Comparison of ENCODE assay signal across 26 mouse cellular contexts in genomic region chrX:60075359-60075758, GRCm38 (mm10).
DNase-seq lines count a peak whose midpoint lies in the region; ATAC-seq and TF ChIP-seq lines count a peak whose summit lies in the region.
"Had no signal": no experiment of that assay in that cellular context is flagged by ENCODE, and none has a peak within 500 bp of the region (broad histone marks: within the 10 kb centered on the region; RNA-seq: fewer than 3 reads in every experiment).

No protein-coding gene starts in this region.

- H3K9ac ChIP-seq in forebrain, embryonic 12.5 days = no peak overlapping the region
- no peak overlapping the region for H3K9ac ChIP-seq in forebrain, embryonic 11.5 days (ENCODE audit: low read length)
- no peak overlapping the region for H3K9ac ChIP-seq in forebrain, postnatal 0 days
- H3K9ac ChIP-seq in forebrain, embryonic 15.5 days (replicated peaks) = no peak overlapping the region
- H3K9ac ChIP-seq: heart, embryonic 13.5 days; hindbrain, embryonic 14.5 days had no signal

- H3K27me3 ChIP-seq in forebrain, embryonic 12.5 days = no peaks in the 10 kb centered on the region
- H3K27me3 ChIP-seq in forebrain, embryonic 11.5 days (ENCODE audit: control insufficient read depth, insufficient read depth, low read length) = no peaks in the 10 kb centered on the region
- no peaks in the 10 kb centered on the region for H3K27me3 ChIP-seq in forebrain, postnatal 0 days (ENCODE audit: insufficient read depth, low read length)
- no peaks in the 10 kb centered on the region for H3K27me3 ChIP-seq in forebrain, embryonic 15.5 days
- H3K27me3 ChIP-seq: heart, embryonic 13.5 days had no signal

- DNase-seq in forebrain, embryonic 11.5 days (ENCODE audit: low spot score) = no peak
- peak; percentile 4 for DNase-seq in forebrain, postnatal 0 days
- peak; percentile 52 for DNase-seq in Muller cell, postnatal 12 days (ENCODE audit: inconsistent ontology term)
- peak; percentile 40 for DNase-seq in retina, embryonic 14.5 days (ENCODE audit: low spot score)
- no peak for DNase-seq in frontal cortex, postnatal 36 days (ENCODE audit: low spot score in 2 of 2)
- no peak for DNase-seq in kidney, postnatal 10 days
- DNase-seq: adrenal gland, postnatal 10 days; adrenal gland, postnatal 36 days; cerebellum, adult 11-12 months; cerebellum, adult 8-10 months; cerebellum, postnatal 10 days; cerebellum, postnatal 36 days; gastrocnemius, postnatal 10 days; gastrocnemius, postnatal 36 days; heart, adult 2 months; heart, postnatal 14 days; heart, postnatal 4 days had no signal

- no peak for TF ChIP-seq CTCF in forebrain, postnatal 0 days (IDR thresholded peaks at IDR 0.05; ENCODE audit: low read depth)

- no peaks in the 10 kb centered on the region for H3K9me3 ChIP-seq in forebrain, embryonic 12.5 days
- H3K9me3 ChIP-seq in forebrain, embryonic 11.5 days (ENCODE audit: control insufficient read depth, low read length) = no peaks in the 10 kb centered on the region
- H3K9me3 ChIP-seq in forebrain, postnatal 0 days (ENCODE audit: low read length) = no peaks in the 10 kb centered on the region
- no peaks in the 10 kb centered on the region for H3K9me3 ChIP-seq in forebrain, embryonic 15.5 days
- H3K9me3 ChIP-seq: heart, embryonic 10.5 days; heart, embryonic 13.5 days had no signal

- 45% methylated on average over 1 of the region's 1 CpGs for WGBS in forebrain, embryonic 12.5 days
- 53% methylated on average over 1 of the region's 1 CpGs for WGBS in forebrain, embryonic 11.5 days
- WGBS in forebrain, postnatal 0 days = 53% methylated on average over 1 of the region's 1 CpGs
- WGBS in forebrain, embryonic 15.5 days = 39% methylated on average over 1 of the region's 1 CpGs

- H3K27ac ChIP-seq in forebrain, embryonic 12.5 days = no peak overlapping the region
- no peak overlapping the region for H3K27ac ChIP-seq in forebrain, embryonic 11.5 days (ENCODE audit: low read depth, low read length)
- H3K27ac ChIP-seq in forebrain, postnatal 0 days (ENCODE audit: low read depth, low read length) = no peak overlapping the region
- no peak overlapping the region for H3K27ac ChIP-seq in forebrain, embryonic 15.5 days (replicated peaks)
- H3K27ac ChIP-seq: heart, adult 2 months; heart, embryonic 10.5 days; heart, embryonic 13.5 days; hindbrain, embryonic 14.5 days; hindbrain, postnatal 0 days had no signal

- no peak overlapping the region for H3K4me3 ChIP-seq in forebrain, embryonic 12.5 days (replicated peaks)
- H3K4me3 ChIP-seq in forebrain, embryonic 11.5 days (ENCODE audit: low read depth, low read length) = no peak overlapping the region
- H3K4me3 ChIP-seq in forebrain, postnatal 0 days (ENCODE audit: low read depth, low read length) = no peak overlapping the region
- no peak overlapping the region for H3K4me3 ChIP-seq in forebrain, embryonic 15.5 days
- H3K4me3 ChIP-seq: heart, adult 2 months; heart, embryonic 10.5 days; heart, embryonic 13.5 days had no signal

- ATAC-seq in forebrain, embryonic 12.5 days (ENCODE audit: low FRiP score) = peak; percentile 44; the same call in 1 of the 2 replicates
- no peak; the same call in 1 of the 2 replicates for ATAC-seq in forebrain, embryonic 11.5 days (replicated peaks; ENCODE audit: low FRiP score)
- no peak for ATAC-seq in forebrain, postnatal 0 days
- no peak for ATAC-seq in forebrain, embryonic 15.5 days (replicated peaks)
- ATAC-seq: hindbrain, postnatal 0 days; inflammation-experienced regulatory T-cells, adult 6 months; intestine, embryonic 16.5 days; Patski had no signal

- H3K36me3 ChIP-seq in forebrain, embryonic 12.5 days (replicated peaks) = no peaks in the 10 kb centered on the region
- no peaks in the 10 kb centered on the region for H3K36me3 ChIP-seq in forebrain, embryonic 11.5 days (ENCODE audit: control insufficient read depth, insufficient read depth, low read length)
- H3K36me3 ChIP-seq in forebrain, postnatal 0 days (ENCODE audit: insufficient read depth) = no peaks in the 10 kb centered on the region
- no peaks in the 10 kb centered on the region for H3K36me3 ChIP-seq in forebrain, embryonic 15.5 days
- H3K36me3 ChIP-seq: heart, embryonic 10.5 days; heart, embryonic 13.5 days had no signal

- no peak overlapping the region for H3K4me2 ChIP-seq in forebrain, embryonic 12.5 days
- no peak overlapping the region for H3K4me2 ChIP-seq in forebrain, embryonic 11.5 days (ENCODE audit: low read depth, low read length, severe bottlenecking)
- H3K4me2 ChIP-seq in forebrain, postnatal 0 days (ENCODE audit: low read depth) = no peak overlapping the region
- H3K4me2 ChIP-seq in forebrain, embryonic 15.5 days (replicated peaks) = no peak overlapping the region
- H3K4me2 ChIP-seq: heart, embryonic 13.5 days; hindbrain, embryonic 14.5 days had no signal

- no peaks in the 10 kb centered on the region for H3K4me1 ChIP-seq in forebrain, embryonic 12.5 days
- H3K4me1 ChIP-seq in forebrain, embryonic 11.5 days (replicated peaks; ENCODE audit: control insufficient read depth, insufficient read depth, low read length) = no peaks in the 10 kb centered on the region
- H3K4me1 ChIP-seq in forebrain, postnatal 0 days (ENCODE audit: insufficient read depth) = no peaks in the 10 kb centered on the region
- H3K4me1 ChIP-seq in forebrain, embryonic 15.5 days = no peaks in the 10 kb centered on the region
- H3K4me1 ChIP-seq: heart, embryonic 10.5 days; heart, embryonic 13.5 days had no signal

Comparison
In these comparisons a context has a peak if more than half of its experiments do, and no peak if none do; other contexts are left out.
1. DNase-seq: peak in forebrain, postnatal 0 days (single experiment), Muller cell, postnatal 12 days (single experiment) and retina, embryonic 14.5 days (single experiment); none in forebrain, embryonic 11.5 days (single experiment), frontal cortex, postnatal 36 days (0 of 2) and kidney, postnatal 10 days (single experiment).